Mouse (Mus musculus) thymus, adult 2 months (tissue): ENCODE measurements around the gene Gm4559.
"Not testable (repeated sequence)": the region's sequence is repeated elsewhere in the genome, so short reads cannot be mapped to it uniquely, and the experiment has no call there.

Experiments used
- CTCF ChIP-seq: fragments of 200-500 bp; IDR thresholded peaks from 2 replicates; pipeline ENCODE4 v1.5.1; 2012; ENCODE audit warnings: mild to moderate bottlenecking, control low read depth, low read length, moderate library complexity, borderline replicate concordance; ENCODE audit not compliant: control insufficient read depth, poor library complexity, insufficient read depth; ENCODE audit errors: extremely low read depth
- POLR2A ChIP-seq: fragments of 200-500 bp; IDR thresholded peaks from 2 replicates; pipeline ENCODE4 v1.6.1; 2012; ENCODE audit warnings: mild to moderate bottlenecking, low read length, control low read depth, moderate library complexity; ENCODE audit not compliant: control insufficient read depth, poor library complexity, insufficient read depth; ENCODE audit errors: extremely low read depth

DNA sequence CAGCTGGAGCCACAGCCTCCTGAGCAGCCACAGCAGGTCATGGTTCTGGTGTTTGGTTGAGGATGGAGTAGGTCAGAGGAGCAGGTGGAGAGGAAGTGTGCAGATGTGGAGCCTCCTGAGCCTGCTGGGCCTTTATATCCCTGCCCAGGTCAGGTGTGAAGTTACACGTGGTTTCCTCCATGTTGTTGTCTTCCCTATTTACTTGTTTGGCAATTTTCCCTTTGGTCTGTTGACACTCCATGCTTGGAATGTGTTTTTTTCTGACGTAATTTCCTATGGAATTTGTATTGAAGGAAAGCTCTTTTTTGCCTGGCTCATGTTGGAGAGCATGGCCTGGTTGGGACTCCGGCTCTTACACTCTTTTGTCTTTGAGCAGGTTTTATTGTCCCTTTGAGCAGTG is 44.3 kb downstream of the Gm4559 start, which contains the start of gene Krtap5-5:
- not testable (repeated sequence) for TF ChIP-seq POLR2A, CTCF
